Mouse (Mus musculus) bone marrow, adult 2 months (tissue): ENCODE results near the gene Ptprt. TPM values are rescaled to one million over a fixed set of nuclear protein-coding genes. Genes with fewer than 3 reads are reported as not detected.

Source experiments
- H3K27ac ChIP-seq: fragments of 200-500 bp; 2 replicates; pipeline ENCODE4 v1.5.1; 2012; ENCODE audit warnings: low read depth, mild to moderate bottlenecking, control low read depth, inconsistent platforms, low read length; ENCODE audit not compliant: control insufficient read depth, poor library complexity, insufficient read depth
- H3K4me1 ChIP-seq: fragments of 200-500 bp; 2 replicates; pipeline ENCODE4 v1.6.1; 2011; ENCODE audit warnings: low read length; ENCODE audit not compliant: control insufficient read depth, insufficient read depth
- H3K4me3 ChIP-seq: fragments of 200-500 bp; replicated peaks from 2 replicates; pipeline ENCODE3; 2011; ENCODE audit warnings: mild to moderate bottlenecking, low read depth, low read length, control low read depth; ENCODE audit not compliant: control insufficient read depth
- CTCF ChIP-seq: fragments of 200-500 bp; IDR thresholded peaks from 2 replicates; pipeline ENCODE4 v1.5.1; 2011; ENCODE audit warnings: low read length, control low read depth; ENCODE audit not compliant: control insufficient read depth, insufficient read depth
- POLR2A ChIP-seq: fragments of 200-500 bp; IDR thresholded peaks from 2 replicates; pipeline ENCODE4 v1.6.1; 2011; ENCODE audit warnings: low read depth, mild to moderate bottlenecking, control low read depth, low read length, borderline replicate concordance; ENCODE audit not compliant: control insufficient read depth
- WGBS: fragments of 180-500 bp; shearing (Covaris S2); methylation state at CpG from one replicate; pipeline ENCODE4 v1.1.7; 2018; 5-methylcytosine and 5-hydroxymethylcytosine counted together
- polyA plus RNA-seq: library from polyadenylated mRNA; stranded (reverse); fragments of >200 nt; gene quantifications from 2 replicates; pipeline ENCODE4 v1.2.4, GENCODE M21; 2011; ENCODE audit warnings: low replicate concordance; ENCODE audit not compliant: missing spikeins, insufficient read depth, insufficient read length

The Ptprt gene
- polyA plus RNA-seq, 1 experiment: not detected

GRCm38 (mm10) chr2:161806287-161807007 is 854.5 kb downstream of the Ptprt start:
- Histone ChIP-seq H3K4me3 (no peak overlapping the region), H3K4me1 (no peaks in the 10 kb centered on the region), H3K27ac (no peak overlapping the region)
- WGBS: 57% methylated on average over 8 of the region's 8 CpGs
- no peak for TF ChIP-seq POLR2A

GRCm38 (mm10) chr2:161799946-161800345 is 861.0 kb downstream of the Ptprt start:
- no peak overlapping the region for H3K27ac ChIP-seq
- no peaks in the 10 kb centered on the region; the same call in 1 of the 2 replicates for H3K4me1 ChIP-seq
- 78% methylated on average over 6 of the region's 6 CpGs for WGBS
- TF ChIP-seq CTCF (no peak), POLR2A (no peak)
- H3K4me3 ChIP-seq: no peak overlapping the region

- H3K4me3 ChIP-seq: no peak overlapping the region
- 66% methylated on average over 2 of the region's 2 CpGs for WGBS
- H3K4me1 ChIP-seq: no peaks in the 10 kb centered on the region
- no peak for TF ChIP-seq CTCF
- no peak for TF ChIP-seq POLR2A
- H3K27ac ChIP-seq: no peak overlapping the region
Observed at GRCm38 (mm10) chr2:161767528-161767927, 893.4 kb downstream of the Ptprt start.

- Histone ChIP-seq H3K4me3 (no peak overlapping the region), H3K4me1 (no peaks in the 10 kb centered on the region), H3K27ac (no peak overlapping the region)
- no peak for TF ChIP-seq CTCF
- no peak for TF ChIP-seq POLR2A
- 24% methylated on average over 4 of the region's 4 CpGs for WGBS
Observed at GRCm38 (mm10) chr2:161713024-161713423, 947.9 kb downstream of the Ptprt start.

- TF ChIP-seq CTCF (no peak), POLR2A (no peak)
- H3K4me3 ChIP-seq: no peak overlapping the region
- 71% methylated on average over 5 of the region's 5 CpGs for WGBS
- H3K27ac ChIP-seq: no peak overlapping the region
- H3K4me1 ChIP-seq: no peaks in the 10 kb centered on the region
Observed at GRCm38 (mm10) chr2:161709316-161709715, 951.6 kb downstream of the Ptprt start.

- whole genome bisulfite sequencing: 82% methylated on average over 7 of the region's 7 CpGs
- Histone ChIP-seq H3K4me1 (no peaks in the 10 kb centered on the region), H3K27ac (no peak overlapping the region), H3K4me3 (no peak overlapping the region)
- TF ChIP-seq CTCF (no peak), POLR2A (no peak)
Observed at GRCm38 (mm10) chr2:161706386-161706915, 954.5 kb downstream of the Ptprt start.

GRCm38 (mm10) chr2:161704811-161705210 is 956.1 kb downstream of the Ptprt start:
- Histone ChIP-seq H3K27ac (no peak overlapping the region), H3K4me1 (no peaks in the 10 kb centered on the region), H3K4me3 (no peak overlapping the region)
- WGBS: 60% methylated on average over 8 of the region's 8 CpGs
- TF ChIP-seq CTCF (no peak), POLR2A (no peak)

GRCm38 (mm10) chr2:161704410-161704809 is 956.5 kb downstream of the Ptprt start:
- Histone ChIP-seq H3K4me3 (no peak overlapping the region), H3K27ac (no peak overlapping the region), H3K4me1 (no peaks in the 10 kb centered on the region)
- TF ChIP-seq POLR2A (no peak), CTCF (no peak)
- WGBS: 67% methylated on average over 9 of the region's 9 CpGs
